Mouse (Mus musculus): ENCODE results near the gene Zfp580.

GRCm38 (mm10) chr7:5057804-5058203 is 6.5 kb downstream of the Zfp580 start:
- TF ChIP-seq POLR2A (IDR thresholded peaks at IDR 0.05; ENCODE audit: low read depth, low read length) (no peak), CTCF (IDR thresholded peaks at IDR 0.05; ENCODE audit: borderline replicate concordance, insufficient read depth, low read length) (no peak)
